Mouse (Mus musculus) forebrain, embryonic 11.5 days (tissue): ENCODE measurements around the gene Ntpcr. TPM values are rescaled to one million over a fixed set of nuclear protein-coding genes. Genes with fewer than 3 reads are reported as not detected.

Experiments used
- ATAC-seq: fragments of 200-750 bp; cut with Nextera tagmentation; replicated peaks from 2 replicates; pipeline ENCODE4 v1.8.0; 2017; ENCODE audit warnings: moderate TSS enrichment; ENCODE audit not compliant: low FRiP score
- DNase-seq: peaks from one replicate; pipeline ENCODE4 v3.0.0-alpha.2; 2017; ENCODE audit warnings: low spot score
- H3K27ac ChIP-seq: fragments of 300-500 bp; sonication (generic); 2 replicates; pipeline ENCODE4 v1.5.1; 2014; ENCODE audit warnings: low read depth, low read length
- H3K27me3 ChIP-seq: fragments of 300-500 bp; sonication (generic); 2 replicates; pipeline ENCODE4 v1.6.1; 2014; ENCODE audit warnings: mild to moderate bottlenecking, low read length, mixed read lengths; ENCODE audit not compliant: control insufficient read depth, insufficient read depth
- H3K36me3 ChIP-seq: fragments of 300-500 bp; sonication (generic); 2 replicates; pipeline ENCODE4 v1.6.1; 2014; ENCODE audit warnings: mild to moderate bottlenecking, low read length, moderate library complexity, mixed read lengths; ENCODE audit not compliant: control insufficient read depth, insufficient read depth
- H3K4me1 ChIP-seq: fragments of 300-500 bp; sonication (generic); replicated peaks from 2 replicates; pipeline ENCODE4 v1.6.1; 2014; ENCODE audit warnings: low read length, mixed read lengths; ENCODE audit not compliant: control insufficient read depth, insufficient read depth
- H3K4me2 ChIP-seq: fragments of 300-500 bp; sonication (generic); 2 replicates; pipeline ENCODE4 v1.6.1; 2014; ENCODE audit warnings: low read depth, mild to moderate bottlenecking, low read length, moderate library complexity, mixed read lengths; ENCODE audit not compliant: severe bottlenecking
- H3K4me3 ChIP-seq: fragments of 300-500 bp; sonication (generic); 2 replicates; pipeline ENCODE4 v1.5.1; 2014; ENCODE audit warnings: low read depth, low read length
- H3K9ac ChIP-seq: fragments of 300-500 bp; sonication (generic); 2 replicates; pipeline ENCODE4 v1.6.1; 2014; ENCODE audit warnings: low read length
- H3K9me3 ChIP-seq: fragments of 300-500 bp; sonication (generic); 2 replicates; pipeline ENCODE4 v1.6.1; 2016; ENCODE audit warnings: low read length, mixed read lengths; ENCODE audit not compliant: control insufficient read depth
- WGBS: fragments of 180-500 bp; shearing (Covaris S2); extraction: QIAGEN DNeasy Blood & Tissue Kit; methylation state at CpG from one replicate; pipeline ENCODE4 v1.1.7; 2014; 5-methylcytosine and 5-hydroxymethylcytosine counted together
- polyA plus RNA-seq: library from polyadenylated mRNA; unstranded; fragments of >200 nt; fragmentation: Nextera tagmentation; extraction: Ambion mirVana; gene quantifications from 2 replicates; pipeline ENCODE4 v1.2.1, GENCODE M21; 2014

Gene Ntpcr
- polyA plus RNA-seq, 1 experiment from 2014 or later: 16.5 TPM

GRCm38 (mm10) chr8:125773281-125773803 is 43.6 kb downstream of the Ntpcr start:
- DNase-seq: no peak
- 46% methylated on average over 7 of the region's 7 CpGs for WGBS
- no peaks in the 10 kb centered on the region for H3K27me3 ChIP-seq
- no peaks in the 10 kb centered on the region for H3K36me3 ChIP-seq
- H3K9ac ChIP-seq: no peak overlapping the region
- no peak for ATAC-seq
- no peak overlapping the region for H3K4me2 ChIP-seq
- H3K9me3 ChIP-seq: no peaks in the 10 kb centered on the region
- no peaks in the 10 kb centered on the region for H3K4me1 ChIP-seq
- no peak overlapping the region for H3K27ac ChIP-seq
- no peak overlapping the region for H3K4me3 ChIP-seq

DNA sequence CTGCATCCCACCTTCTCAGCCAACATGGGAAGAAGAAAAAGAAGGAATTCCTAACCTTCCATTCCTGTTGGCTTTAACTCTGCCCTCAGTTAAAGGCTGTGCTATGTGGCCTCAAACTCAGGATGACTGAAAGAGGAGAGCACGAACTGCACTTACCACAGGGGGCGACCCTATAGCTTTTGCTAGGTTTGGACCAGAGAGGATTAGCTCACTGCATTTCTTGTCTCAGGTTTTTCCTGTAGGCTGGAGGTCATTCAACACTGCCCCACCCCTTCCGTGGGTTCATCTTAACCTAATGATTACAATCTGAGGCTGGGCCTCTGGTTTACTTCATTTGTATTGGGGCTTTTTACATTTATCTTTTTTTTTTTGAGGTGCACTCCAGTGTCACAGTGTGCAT is 45.3 kb downstream of the Ntpcr start:
- DNase-seq (no peak), ATAC-seq (no peak)
- H3K4me1 ChIP-seq: no peaks in the 10 kb centered on the region
- H3K36me3 ChIP-seq: no peaks in the 10 kb centered on the region
- no peak overlapping the region for H3K4me3 ChIP-seq
- H3K9me3 ChIP-seq: no peaks in the 10 kb centered on the region
- H3K27ac ChIP-seq: no peak overlapping the region
- H3K27me3 ChIP-seq: no peaks in the 10 kb centered on the region
- H3K9ac ChIP-seq: no peak overlapping the region
- H3K4me2 ChIP-seq: no peak overlapping the region
- WGBS: 60% methylated on average over 3 of the region's 3 CpGs

DNA sequence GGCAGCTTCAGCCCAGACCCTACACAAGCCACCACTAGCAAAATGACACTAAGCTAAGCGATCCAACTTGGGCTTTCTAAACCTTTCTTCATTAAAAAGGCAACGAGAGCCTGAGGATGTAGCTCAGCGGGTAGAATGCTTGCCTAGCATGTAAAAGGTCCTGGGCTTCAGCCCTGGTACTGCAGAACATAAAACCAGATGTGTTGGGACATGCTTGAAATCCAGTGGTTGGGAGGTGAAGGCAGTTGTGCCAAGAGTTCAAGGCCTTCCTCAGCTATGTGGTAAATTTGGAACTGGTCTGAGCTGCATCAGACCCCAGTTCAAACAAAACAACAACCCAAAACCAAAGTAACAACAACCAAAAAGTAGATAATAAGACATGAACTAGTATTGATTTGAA is 46.6 kb downstream of the Ntpcr start:
- WGBS: 94% methylated on average over 3 of the region's 3 CpGs
- Histone ChIP-seq H3K36me3 (no peaks in the 10 kb centered on the region), H3K4me3 (no peak overlapping the region), H3K4me1 (no peaks in the 10 kb centered on the region), H3K9ac (no peak overlapping the region), H3K27ac (no peak overlapping the region), H3K9me3 (no peaks in the 10 kb centered on the region), H3K27me3 (no peaks in the 10 kb centered on the region), H3K4me2 (no peak overlapping the region)
- ATAC-seq (no peak), DNase-seq (no peak)

GRCm38 (mm10) chr8:125776800-125777199 is 47.0 kb downstream of the Ntpcr start:
- DNase-seq (no peak), ATAC-seq (no peak)
- no peak overlapping the region for H3K27ac ChIP-seq
- H3K4me1 ChIP-seq: no peaks in the 10 kb centered on the region
- no peaks in the 10 kb centered on the region for H3K9me3 ChIP-seq
- no peak overlapping the region for H3K4me2 ChIP-seq
- 80% methylated on average over 6 of the region's 6 CpGs for WGBS
- H3K27me3 ChIP-seq: no peaks in the 10 kb centered on the region
- no peak overlapping the region for H3K9ac ChIP-seq
- H3K36me3 ChIP-seq: no peaks in the 10 kb centered on the region
- no peak overlapping the region for H3K4me3 ChIP-seq

GRCm38 (mm10) chr8:125777478-125778164 is 47.9 kb downstream of the Ntpcr start:
- Histone ChIP-seq H3K4me1 (no peaks in the 10 kb centered on the region), H3K4me3 (no peak overlapping the region), H3K9ac (no peak overlapping the region), H3K36me3 (no peaks in the 10 kb centered on the region), H3K27me3 (no peaks in the 10 kb centered on the region), H3K4me2 (no peak overlapping the region), H3K27ac (no peak overlapping the region), H3K9me3 (no peaks in the 10 kb centered on the region)
- DNase-seq (no peak), ATAC-seq (no peak)
- WGBS: 85% methylated on average over 12 of the region's 12 CpGs

DNA sequence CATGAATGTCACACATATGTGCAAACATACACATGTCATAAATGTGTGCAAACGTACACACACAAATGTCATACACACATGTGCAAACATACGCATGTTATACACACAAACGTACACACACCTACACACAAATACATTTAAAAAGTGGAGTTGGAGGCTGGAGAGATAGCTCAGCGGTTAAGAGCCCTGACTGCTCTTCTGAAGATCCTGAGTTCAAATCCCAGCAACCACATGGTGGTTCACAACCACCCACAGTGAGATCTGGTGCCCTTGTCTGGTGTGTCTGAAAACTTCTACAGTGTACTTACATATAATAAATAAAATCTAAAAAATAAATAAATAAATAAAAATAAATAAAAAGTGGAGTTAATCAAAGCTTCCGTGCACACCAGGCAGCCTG is 49.2 kb downstream of the Ntpcr start:
- Histone ChIP-seq H3K4me1 (no peaks in the 10 kb centered on the region), H3K4me2 (no peak overlapping the region), H3K27me3 (no peaks in the 10 kb centered on the region), H3K27ac (no peak overlapping the region), H3K9ac (no peak overlapping the region), H3K36me3 (no peaks in the 10 kb centered on the region), H3K9me3 (no peaks in the 10 kb centered on the region), H3K4me3 (no peak overlapping the region)
- DNase-seq (no peak), ATAC-seq (no peak)
- WGBS: 91% methylated on average over 5 of the region's 5 CpGs

DNA sequence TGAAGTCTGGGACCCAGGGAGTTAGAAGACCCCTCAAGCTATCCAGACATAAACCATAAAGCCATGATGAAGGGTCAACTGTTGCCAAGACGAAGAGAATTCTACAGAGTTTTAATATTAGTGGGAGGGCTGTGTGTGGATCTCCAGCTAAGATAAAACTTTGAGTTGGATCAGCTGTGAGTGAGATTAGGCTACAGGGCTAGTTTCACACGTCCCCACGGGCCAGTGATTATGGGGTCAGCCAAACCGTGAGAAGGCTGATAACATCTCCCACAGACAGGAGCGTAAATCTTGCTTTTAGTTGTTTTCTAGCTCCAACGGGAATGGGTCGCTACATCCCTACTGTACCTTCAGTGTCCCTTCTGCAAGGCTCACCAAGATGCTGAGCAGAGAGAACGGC is 49.9 kb downstream of the Ntpcr start:
- no peak for ATAC-seq
- no peak for DNase-seq
- H3K27ac ChIP-seq: no peak overlapping the region
- H3K4me2 ChIP-seq: no peak overlapping the region
- H3K4me3 ChIP-seq: no peak overlapping the region
- 87% methylated on average over 8 of the region's 8 CpGs for WGBS
- H3K36me3 ChIP-seq: no peaks in the 10 kb centered on the region
- H3K9me3 ChIP-seq: no peaks in the 10 kb centered on the region
- no peaks in the 10 kb centered on the region for H3K27me3 ChIP-seq
- no peak overlapping the region for H3K9ac ChIP-seq
- no peaks in the 10 kb centered on the region for H3K4me1 ChIP-seq

- no peak overlapping the region for H3K27ac ChIP-seq
- no peak for ATAC-seq
- WGBS: 71% methylated on average over 3 of the region's 3 CpGs
- H3K9ac ChIP-seq: no peak overlapping the region
- no peaks in the 10 kb centered on the region for H3K27me3 ChIP-seq
- H3K9me3 ChIP-seq: no peaks in the 10 kb centered on the region
- no peak overlapping the region for H3K4me2 ChIP-seq
- no peak overlapping the region for H3K4me3 ChIP-seq
- DNase-seq: no peak
- H3K36me3 ChIP-seq: no peaks in the 10 kb centered on the region
- no peaks in the 10 kb centered on the region for H3K4me1 ChIP-seq
These were observed 52.4 kb downstream of the Ntpcr start for GRCm38 (mm10) chr8:125782161-125782560.

DNA sequence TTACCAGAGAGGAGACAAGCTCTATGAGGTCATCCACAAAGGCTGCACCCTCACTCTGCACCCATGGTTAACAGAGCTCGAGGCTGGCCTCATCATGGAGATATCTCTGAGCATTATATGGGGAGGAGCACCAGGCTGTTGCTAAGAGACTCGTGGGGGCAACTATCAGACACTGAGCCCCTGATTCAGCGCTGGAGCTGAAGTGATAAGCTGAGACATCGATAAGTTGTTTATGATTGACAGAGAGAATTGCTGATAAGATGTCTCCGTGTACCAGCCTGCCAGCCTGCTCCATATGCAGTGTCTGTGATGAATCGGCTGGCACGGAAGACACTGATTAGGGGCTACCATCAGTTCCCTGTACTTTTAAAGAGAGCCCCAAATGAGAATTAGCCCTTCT is 57.1 kb downstream of the Ntpcr start:
- Histone ChIP-seq H3K36me3 (no peaks in the 10 kb centered on the region), H3K27ac (no peak overlapping the region), H3K9ac (no peak overlapping the region), H3K9me3 (no peaks in the 10 kb centered on the region), H3K27me3 (no peaks in the 10 kb centered on the region), H3K4me2 (no peak overlapping the region), H3K4me3 (no peak overlapping the region), H3K4me1 (no peaks in the 10 kb centered on the region)
- 88% methylated on average over 7 of the region's 7 CpGs for WGBS
- no peak for DNase-seq
- ATAC-seq: no peak
